Mouse (Mus musculus) bone marrow, adult 2 months (tissue): Measurements from ENCODE around the gene Ube2e1. TPM values are rescaled to one million over a fixed set of nuclear protein-coding genes. Genes with fewer than 3 reads are reported as not detected.

Source experiments
- H3K27ac ChIP-seq: fragments of 200-500 bp; 2 replicates; pipeline ENCODE4 v1.5.1; 2012; ENCODE audit warnings: low read depth, mild to moderate bottlenecking, control low read depth, inconsistent platforms, low read length; ENCODE audit not compliant: control insufficient read depth, poor library complexity, insufficient read depth
- H3K4me1 ChIP-seq: fragments of 200-500 bp; 2 replicates; pipeline ENCODE4 v1.6.1; 2011; ENCODE audit warnings: low read length; ENCODE audit not compliant: control insufficient read depth, insufficient read depth
- H3K4me3 ChIP-seq: fragments of 200-500 bp; replicated peaks from 2 replicates; pipeline ENCODE3; 2011; ENCODE audit warnings: mild to moderate bottlenecking, low read depth, low read length, control low read depth; ENCODE audit not compliant: control insufficient read depth
- CTCF ChIP-seq: fragments of 200-500 bp; IDR thresholded peaks from 2 replicates; pipeline ENCODE4 v1.5.1; 2011; ENCODE audit warnings: low read length, control low read depth; ENCODE audit not compliant: control insufficient read depth, insufficient read depth
- POLR2A ChIP-seq: fragments of 200-500 bp; IDR thresholded peaks from 2 replicates; pipeline ENCODE4 v1.6.1; 2011; ENCODE audit warnings: low read depth, mild to moderate bottlenecking, control low read depth, low read length, borderline replicate concordance; ENCODE audit not compliant: control insufficient read depth
- WGBS: fragments of 180-500 bp; shearing (Covaris S2); methylation state at CpG from one replicate; pipeline ENCODE4 v1.1.7; 2018; 5-methylcytosine and 5-hydroxymethylcytosine counted together
- polyA plus RNA-seq: library from polyadenylated mRNA; stranded (reverse); fragments of >200 nt; gene quantifications from 2 replicates; pipeline ENCODE4 v1.2.4, GENCODE M21; 2011; ENCODE audit warnings: low replicate concordance; ENCODE audit not compliant: missing spikeins, insufficient read depth, insufficient read length

Gene Ube2e1
- 11.4 and 29.5 TPM in 2 replicates for polyA plus RNA-seq

GRCm38 (mm10) chr14:18331693-18332131 lies at the start of gene Ube2e1:
TSS of gene Ube2e1 (minus strand) at chr14:18331859.
- peaks cover 2% of the 10 kb centered on the region for H3K4me1 ChIP-seq
- H3K27ac ChIP-seq: peak within 1 kb of the TSS; percentile 43; the same call in 1 of the 2 replicates
- H3K4me3 ChIP-seq: peak within 1 kb of the TSS; percentile 71
- under 1% methylated on average over 39 of the region's 39 CpGs for WGBS
- TF ChIP-seq POLR2A: peak; percentile 92; the same call in 1 of the 2 replicates
- TF ChIP-seq CTCF: no peak

- 62% methylated on average over 5 of the region's 5 CpGs for WGBS
- Histone ChIP-seq H3K27ac (no peak overlapping the region), H3K4me1 (no peaks in the 10 kb centered on the region), H3K4me3 (no peak overlapping the region)
- TF ChIP-seq CTCF: no peak
- no peak for TF ChIP-seq POLR2A
Observed at GRCm38 (mm10) chr14:18379841-18380240, 48.2 kb upstream of the Ube2e1 start.

GRCm38 (mm10) chr14:18377944-18378575 lies 46.4 kb upstream of the Ube2e1 start:
- no peak for TF ChIP-seq CTCF
- TF ChIP-seq POLR2A: no peak

GRCm38 (mm10) chr14:18376206-18376605 lies 44.5 kb upstream of the Ube2e1 start:
- 44% methylated on average over 3 of the region's 3 CpGs for WGBS

More at GRCm38 (mm10) chr14:18377944-18378575, 46.4 kb upstream of the Ube2e1 start:
- 34% methylated on average over 8 of the region's 8 CpGs for WGBS
- Histone ChIP-seq H3K27ac (no peak overlapping the region), H3K4me3 (no peak overlapping the region), H3K4me1 (no peaks in the 10 kb centered on the region)

DNA sequence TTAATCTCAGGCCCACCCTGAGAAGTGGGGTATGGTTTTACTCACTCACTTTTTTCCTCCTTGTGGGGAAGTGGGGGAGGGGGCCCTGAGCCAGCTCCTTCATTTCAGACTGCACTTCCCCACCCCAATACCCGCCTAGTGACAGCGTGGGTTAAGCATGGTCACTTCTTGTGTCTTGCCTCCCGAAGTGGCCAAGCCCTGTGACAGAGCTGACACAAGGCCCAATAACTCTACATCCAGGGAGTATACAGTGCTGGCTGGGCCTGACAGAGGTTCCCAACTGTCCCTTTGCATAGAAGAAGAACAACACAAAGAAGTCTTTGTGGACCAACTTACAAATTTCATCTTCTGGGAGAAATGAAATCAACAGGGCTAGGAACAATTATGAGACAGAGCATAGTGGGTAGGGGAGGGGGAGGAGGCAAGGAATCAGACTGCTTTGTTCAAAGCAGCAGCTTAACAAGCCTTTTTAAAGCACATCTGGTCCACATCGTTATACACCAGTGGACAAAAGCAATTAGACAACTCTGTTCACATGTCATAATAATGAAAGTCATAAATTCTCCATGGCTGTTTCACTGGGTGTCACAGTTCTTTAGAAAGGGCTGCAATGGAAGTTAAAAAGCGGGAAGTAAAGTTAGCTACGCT lies 42.2 kb upstream of the Ube2e1 start:
- H3K4me1 ChIP-seq: no peaks in the 10 kb centered on the region
- H3K4me3 ChIP-seq: no peak overlapping the region
- TF ChIP-seq CTCF: no peak
- TF ChIP-seq POLR2A: no peak
- no peak overlapping the region for H3K27ac ChIP-seq
- 60% methylated on average over 6 of the region's 6 CpGs for WGBS

More at GRCm38 (mm10) chr14:18376206-18376605, 44.5 kb upstream of the Ube2e1 start:
- H3K4me3 ChIP-seq: no peak overlapping the region
- TF ChIP-seq CTCF: no peak
- no peak for TF ChIP-seq POLR2A
- no peaks in the 10 kb centered on the region for H3K4me1 ChIP-seq
- no peak overlapping the region for H3K27ac ChIP-seq

GRCm38 (mm10) chr14:18372761-18373610 lies 41.3 kb upstream of the Ube2e1 start:
- no peak overlapping the region for H3K27ac ChIP-seq
- TF ChIP-seq POLR2A (no peak), CTCF (no peak)
- WGBS: 70% methylated on average over 9 of the region's 9 CpGs
- H3K4me1 ChIP-seq: no peaks in the 10 kb centered on the region
- H3K4me3 ChIP-seq: no peak overlapping the region

DNA sequence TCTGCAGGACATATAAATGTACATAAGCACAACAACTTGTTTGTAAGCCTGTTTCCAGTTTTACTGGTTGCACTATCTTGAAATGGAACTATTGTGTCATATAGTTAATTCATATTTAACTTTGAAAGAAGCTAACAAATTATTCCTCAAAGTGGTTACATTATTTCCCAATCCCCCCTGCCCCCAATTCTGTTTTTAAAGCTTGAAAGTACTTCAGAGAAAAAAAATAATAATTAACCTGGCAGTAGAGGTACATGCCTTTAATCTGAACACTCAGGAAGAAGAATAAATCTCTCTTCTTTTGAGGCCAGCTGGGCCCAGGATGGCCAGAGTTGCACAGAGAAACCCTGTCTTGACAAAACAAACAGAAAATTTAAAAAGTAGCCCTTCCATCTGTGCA lies 37.4 kb upstream of the Ube2e1 start:
- H3K4me1 ChIP-seq: no peaks in the 10 kb centered on the region
- no peak overlapping the region for H3K27ac ChIP-seq
- TF ChIP-seq CTCF: no peak
- H3K4me3 ChIP-seq: no peak overlapping the region

- WGBS: 70% methylated on average over 5 of the region's 5 CpGs
- no peaks in the 10 kb centered on the region for H3K4me1 ChIP-seq
- TF ChIP-seq CTCF (no peak), POLR2A (no peak)
- no peak overlapping the region for H3K27ac ChIP-seq
- no peak overlapping the region for H3K4me3 ChIP-seq
Observed at GRCm38 (mm10) chr14:18367025-18367424, 35.4 kb upstream of the Ube2e1 start.
